Mouse (Mus musculus): ENCODE data around the gene Mrps21.
"Not testable (repeated sequence)": the region's sequence is repeated elsewhere in the genome, so short reads cannot be mapped to it uniquely, and the experiment has no call there.

Gene Mrps21

DNA sequence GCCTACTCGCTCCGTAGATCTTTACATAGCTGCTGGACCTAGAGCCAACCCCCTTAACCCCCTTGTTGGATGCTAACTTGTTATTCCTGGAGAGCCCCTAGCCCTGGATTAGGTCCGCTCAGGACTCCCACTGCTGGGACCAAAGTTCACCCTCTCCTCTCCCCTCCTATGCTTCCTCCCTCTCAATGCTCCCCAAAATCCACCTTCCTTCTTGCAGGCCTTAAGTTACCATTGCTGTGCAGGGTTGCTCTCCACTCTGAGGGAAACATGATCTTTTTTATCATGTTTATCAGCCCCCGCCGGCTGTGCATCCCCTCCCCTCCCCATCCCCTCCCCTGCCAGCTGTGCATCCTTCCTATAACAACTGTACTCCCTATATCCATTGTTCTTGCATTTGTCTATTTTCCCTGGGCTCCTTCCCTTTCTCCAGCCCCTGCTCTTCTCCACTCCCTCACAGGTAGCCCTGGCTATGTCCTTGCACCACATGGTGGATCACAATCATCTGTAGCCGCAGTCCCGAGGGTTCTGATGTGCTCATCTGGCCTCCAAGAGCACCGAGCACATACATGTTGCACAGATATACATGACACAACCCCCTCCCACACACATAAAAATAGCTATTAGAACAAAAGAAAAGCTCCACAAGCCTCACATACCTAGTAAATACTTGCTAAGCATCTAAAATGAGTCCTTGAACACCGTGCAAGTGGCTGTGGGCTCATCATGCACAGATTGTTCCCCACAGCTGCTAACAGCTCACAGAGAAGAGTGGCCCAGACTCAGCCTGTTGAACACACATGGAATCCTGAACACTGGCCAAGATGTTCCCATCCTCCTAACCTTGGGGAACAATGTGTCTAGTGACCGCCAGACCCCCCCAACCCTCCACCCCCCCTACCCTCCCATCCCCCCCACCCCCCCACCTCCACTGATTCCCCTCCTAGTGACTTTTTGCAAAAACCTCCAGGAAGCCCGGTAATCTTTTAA, 21.0 kb upstream of the Mrps21 start:
- no peak for DNase-seq (ENCODE audit: low read depth, low spot score)

DNA sequence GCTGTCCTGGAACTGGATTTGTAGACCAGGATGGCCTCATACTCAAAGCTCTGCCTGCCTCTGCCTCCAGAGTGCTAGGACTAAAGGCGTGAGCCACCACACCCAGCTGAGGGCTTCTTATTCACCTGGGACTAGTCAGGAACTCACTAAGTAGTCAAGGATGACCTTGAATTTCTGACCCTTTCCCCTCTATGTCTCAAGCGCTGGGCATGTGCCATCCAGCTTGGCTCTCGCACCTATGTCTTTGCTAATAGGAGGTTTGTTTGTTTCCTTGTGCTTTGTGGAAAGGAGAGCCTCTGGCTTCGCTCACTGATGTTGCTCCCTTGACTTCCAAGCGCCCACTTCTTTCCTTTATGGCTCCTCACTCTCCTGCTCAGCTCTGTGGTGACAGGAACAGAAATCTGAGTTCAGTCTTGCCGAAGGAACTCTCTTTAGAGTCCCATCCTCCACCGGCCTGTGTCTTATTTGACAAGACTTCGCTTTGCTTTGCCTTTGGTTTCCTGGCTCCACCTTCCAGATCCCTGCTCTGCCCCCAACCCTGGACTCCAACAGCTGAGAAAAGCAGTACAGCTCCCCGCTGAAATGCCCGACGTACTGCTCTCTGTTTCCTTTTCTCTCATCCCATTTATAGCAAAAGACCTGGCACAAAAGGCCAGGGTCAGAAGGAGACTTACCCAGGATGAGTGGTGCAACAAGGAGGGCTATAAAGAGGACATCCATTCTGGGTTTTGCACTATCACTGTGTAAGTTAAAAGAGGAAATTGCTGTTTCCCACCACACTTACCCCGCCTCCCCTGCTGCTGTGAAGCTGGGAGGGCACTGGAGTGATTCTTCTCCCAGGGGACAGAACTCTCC, 20.1 kb upstream of the Mrps21 start, which contains the start of gene BC028528:
Gene BC028528, minus strand, starts transcription at position 795 of the 855 bp plus-strand sequence.
- DNase-seq (ENCODE audit: low read depth, low spot score): no peak

DNA sequence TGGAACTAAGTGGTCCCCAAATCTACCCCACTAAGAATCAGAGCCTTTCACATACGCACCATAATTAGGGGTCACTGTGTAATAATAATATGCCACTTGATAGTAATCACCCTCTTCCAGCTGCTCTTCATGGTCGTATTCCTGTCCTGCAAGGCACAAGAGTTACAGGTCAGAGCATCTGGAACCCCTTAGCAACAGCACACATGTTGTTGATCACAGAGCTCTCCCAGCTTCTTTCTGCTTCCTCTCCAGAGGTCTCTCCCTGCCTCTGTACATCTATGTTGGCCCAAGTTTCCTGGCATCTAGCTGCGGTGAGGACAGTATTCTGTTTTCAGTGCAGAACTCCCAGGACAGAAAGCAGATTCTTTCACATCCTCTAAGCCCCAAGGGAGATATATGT, 18.3 kb upstream of the Mrps21 start:
- DNase-seq (ENCODE audit: low read depth, low spot score): no peak

DNA sequence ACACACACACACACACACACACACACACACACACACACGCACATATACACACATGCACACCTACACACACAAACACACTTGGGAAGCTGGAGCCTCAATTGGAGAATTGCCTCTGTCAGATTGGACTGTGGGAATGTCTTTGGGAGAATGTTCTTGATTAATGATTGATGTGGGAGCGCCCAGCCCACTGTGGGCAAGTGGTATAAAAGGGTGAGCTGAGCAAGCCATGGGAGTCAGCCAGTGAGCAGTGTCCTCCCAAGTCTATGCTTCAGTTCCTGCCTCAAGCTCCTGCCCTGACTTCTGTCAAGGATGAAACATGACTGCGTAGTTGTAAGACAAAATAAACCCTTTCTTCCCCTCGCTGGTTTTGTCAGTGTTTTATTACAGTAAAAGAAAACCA, 16.3 kb upstream of the Mrps21 start:
- DNase-seq (ENCODE audit: low read depth, low spot score): no peak

- DNase-seq (ENCODE audit: low read depth, low spot score): no peak
These were observed 13.1 kb upstream of the Mrps21 start for GRCm38 (mm10) chr3:95884400-95884799.

- DNase-seq (ENCODE audit: low read depth, low spot score): peak; percentile 80
These were observed 11.6 kb upstream of the Mrps21 start for GRCm38 (mm10) chr3:95882816-95883425.

DNA sequence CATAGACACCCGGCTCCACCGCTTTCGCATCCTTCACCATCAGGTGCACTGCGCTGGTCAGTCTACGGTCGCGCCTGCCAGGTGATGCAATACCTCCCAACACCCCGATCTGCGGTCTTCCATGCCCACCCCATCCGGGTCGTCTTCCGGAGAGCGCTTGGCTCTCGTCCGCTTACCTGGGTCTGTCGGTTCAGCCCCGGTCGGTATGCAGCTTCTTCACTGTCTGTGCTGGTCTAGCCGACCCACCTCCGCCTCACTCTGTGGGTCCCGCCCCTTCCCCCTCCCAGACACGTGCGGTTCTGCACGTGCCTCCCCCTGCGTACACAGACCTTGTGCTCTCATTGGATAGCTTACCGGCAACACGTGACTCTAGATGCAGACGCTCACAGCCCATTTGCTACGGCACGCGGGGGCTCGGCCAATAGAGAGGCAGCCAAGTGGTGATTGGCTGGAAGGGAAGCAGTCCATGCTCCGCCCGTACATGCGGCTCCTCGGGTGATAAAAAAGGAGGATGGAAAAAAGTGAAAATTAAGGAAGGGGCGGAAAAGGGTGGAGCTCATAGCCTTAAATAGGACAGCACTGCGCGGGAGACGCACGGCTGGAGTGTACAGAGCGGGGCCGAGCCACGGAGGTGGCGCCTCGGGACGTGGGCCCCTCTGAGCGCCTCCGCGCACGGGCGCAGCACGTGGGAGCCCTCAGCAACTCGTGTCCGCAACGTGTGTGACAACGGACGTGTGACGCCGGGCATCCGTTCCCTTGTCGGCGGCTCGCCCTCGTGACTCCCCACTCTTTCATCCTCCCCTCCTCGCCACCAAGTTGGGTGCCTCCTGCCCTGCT, 10.9 kb upstream of the Mrps21 start, which contains the start of gene Ciart:
Gene Ciart, minus strand, starts transcription at position 273 of the 837 bp plus-strand sequence.
- DNase-seq (ENCODE audit: low read depth, low spot score): peak; percentile 96

GRCm38 (mm10) chr3:95879063-95879462, 7.7 kb upstream of the Mrps21 start:
- DNase-seq (ENCODE audit: low read depth, low spot score): no peak

- DNase-seq (ENCODE audit: low read depth, low spot score): no peak
These were observed 729 bp upstream of the Mrps21 start for GRCm38 (mm10) chr3:95872048-95872447.

GRCm38 (mm10) chr3:95870976-95871375, 343 bp downstream of the Mrps21 start:
- no peak for DNase-seq (ENCODE audit: low read depth, low spot score)

DNA sequence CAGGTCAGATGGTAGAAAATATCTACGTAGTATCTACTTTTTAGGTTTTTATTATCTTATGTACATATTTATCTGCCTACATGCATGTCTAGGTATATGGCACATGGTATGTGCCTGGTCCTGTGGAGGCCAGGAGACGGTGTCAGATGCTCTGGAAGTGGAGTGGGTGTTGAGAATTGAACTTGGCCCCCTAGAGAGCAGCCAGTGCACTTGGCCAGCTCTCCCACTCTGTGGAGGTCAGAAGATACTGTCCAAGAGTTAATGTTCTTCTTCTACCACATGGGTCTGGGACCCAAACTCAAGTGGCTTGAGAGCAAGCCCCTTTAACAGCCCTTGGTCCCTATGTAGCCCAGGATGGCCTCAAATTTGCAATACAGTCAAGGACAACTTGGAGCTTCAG, 3.9 kb downstream of the Mrps21 start:
- no peak for DNase-seq (ENCODE audit: low read depth, low spot score)

- no peak for DNase-seq (ENCODE audit: low read depth, low spot score)
These were observed 5.2 kb downstream of the Mrps21 start for GRCm38 (mm10) chr3:95866071-95866470.

DNA sequence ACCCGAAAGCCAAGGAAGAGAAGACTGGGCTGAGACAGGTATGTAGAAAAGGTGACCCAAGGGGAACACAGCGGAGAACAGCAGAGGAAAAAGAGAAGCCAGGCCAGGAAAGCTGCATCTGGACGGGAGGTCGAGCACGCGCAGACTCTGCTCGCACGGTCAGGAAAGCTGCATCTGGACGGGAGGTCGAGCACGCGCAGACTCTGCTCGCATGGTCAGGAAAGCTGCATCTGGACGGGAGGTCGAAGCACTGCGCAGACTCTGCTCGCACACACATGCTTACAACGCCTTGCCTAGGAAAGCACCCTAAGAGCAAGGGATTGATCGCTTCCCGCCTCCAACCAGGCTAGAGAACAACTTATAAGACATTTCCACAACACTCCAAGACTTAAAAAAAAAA, 5.7 kb downstream of the Mrps21 start:
- no peak for DNase-seq (ENCODE audit: low read depth, low spot score)

DNA sequence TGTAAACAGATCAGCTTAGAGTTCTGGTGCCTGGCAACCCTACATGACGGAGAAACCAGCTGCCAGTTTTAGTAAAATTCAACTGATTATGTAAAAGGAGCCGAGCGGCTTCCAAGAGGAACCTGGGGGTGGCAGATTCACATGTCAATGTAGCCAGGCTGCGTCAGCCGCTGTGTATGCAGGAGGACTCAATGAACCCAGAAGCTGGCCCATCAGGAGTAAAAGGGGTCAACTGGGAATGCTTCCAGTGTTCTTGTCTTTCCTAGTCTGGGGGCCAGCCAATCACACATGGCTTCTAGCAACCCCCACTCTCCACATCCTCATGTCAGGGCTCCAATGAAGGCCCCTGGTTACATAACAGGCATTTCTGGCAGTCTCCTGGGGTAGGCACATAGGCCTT, 6.3 kb downstream of the Mrps21 start:
- no peak for DNase-seq (ENCODE audit: low read depth, low spot score)

- DNase-seq (ENCODE audit: low read depth, low spot score): no peak
These were observed 7.7 kb downstream of the Mrps21 start for GRCm38 (mm10) chr3:95863578-95863977.

- peak; percentile 89 for DNase-seq (ENCODE audit: low read depth, low spot score)
These were observed 9.5 kb downstream of the Mrps21 start for GRCm38 (mm10) chr3:95861796-95862195.

DNA sequence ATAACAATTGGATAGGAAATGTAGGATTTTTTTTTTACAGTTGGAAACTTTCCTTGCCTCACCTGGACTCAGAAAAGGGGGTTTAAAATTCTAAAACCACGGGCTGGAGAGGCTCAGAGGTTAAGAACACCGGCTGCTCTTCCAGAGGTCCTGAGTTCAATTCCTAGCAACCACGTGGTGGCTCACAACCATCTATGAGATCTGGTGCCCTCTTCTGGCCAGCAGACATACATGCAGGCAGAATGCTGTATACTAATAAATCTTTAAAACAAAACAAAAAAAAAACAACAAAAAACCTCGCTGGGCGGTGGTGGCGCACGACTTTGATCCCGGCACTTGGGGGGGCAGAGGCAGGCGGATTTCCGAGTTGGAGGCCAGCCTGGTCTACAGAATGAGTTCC, 10.1 kb downstream of the Mrps21 start:
- DNase-seq (ENCODE audit: low read depth, low spot score): peak; percentile 76

- peak; percentile 48 for DNase-seq (ENCODE audit: low read depth, low spot score)
These were observed 11.0 kb downstream of the Mrps21 start for GRCm38 (mm10) chr3:95860323-95860722.

GRCm38 (mm10) chr3:95858278-95858677, 13.0 kb downstream of the Mrps21 start:
- not testable (repeated sequence) for DNase-seq (ENCODE audit: low read depth, low spot score)

DNA sequence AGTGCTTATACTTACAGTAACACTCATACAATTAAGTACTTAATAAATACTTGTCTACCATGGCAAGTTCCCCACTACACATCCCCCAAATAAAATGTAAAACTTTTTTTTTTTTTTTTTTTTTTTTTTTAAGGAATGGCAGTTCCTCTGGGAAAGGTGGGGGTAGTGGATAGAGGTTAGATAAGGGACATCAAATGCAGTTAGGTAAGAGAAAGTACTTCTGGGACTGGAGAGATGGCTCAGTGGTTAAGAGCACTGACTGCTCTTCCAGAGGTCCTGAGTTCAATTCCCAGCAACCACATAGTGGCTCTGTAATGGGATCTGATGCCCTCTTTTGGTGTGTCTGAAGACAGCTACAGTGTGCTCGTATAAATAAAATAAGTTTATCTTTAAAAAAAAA, 14.3 kb downstream of the Mrps21 start:
- DNase-seq (ENCODE audit: low read depth, low spot score): not testable (repeated sequence)

DNA sequence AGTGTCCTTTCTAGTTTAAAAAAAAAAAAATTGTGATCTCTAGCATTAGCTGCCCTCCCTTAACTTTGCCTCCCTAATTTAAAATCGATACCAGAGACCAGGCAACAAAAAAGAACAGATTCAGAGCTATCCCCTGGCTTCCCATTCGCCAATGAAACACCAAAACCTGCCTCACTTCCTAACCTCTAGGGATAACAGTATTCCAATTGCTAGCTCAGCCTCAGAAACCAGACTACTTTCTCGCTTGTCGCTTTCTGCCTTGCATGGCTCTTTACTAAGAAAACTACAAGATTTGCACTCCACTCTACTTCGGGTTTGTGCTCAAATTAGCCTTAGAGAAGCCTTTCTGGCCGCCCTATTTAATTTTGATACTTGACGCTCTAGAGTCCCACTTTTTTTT, 15.2 kb downstream of the Mrps21 start:
- no peak for DNase-seq (ENCODE audit: low read depth, low spot score)
